Mouse (Mus musculus) cerebellum, postnatal 36 days (tissue): ENCODE data around the gene Sirpa.

Experiments used
- DNase-seq, 2 experiments: peaks; one replicate each; pipeline ENCODE4 v3.0.0; 2021 to 2022; ENCODE audit warnings: mixed read lengths in 2 of 2

Gene Sirpa

DNA sequence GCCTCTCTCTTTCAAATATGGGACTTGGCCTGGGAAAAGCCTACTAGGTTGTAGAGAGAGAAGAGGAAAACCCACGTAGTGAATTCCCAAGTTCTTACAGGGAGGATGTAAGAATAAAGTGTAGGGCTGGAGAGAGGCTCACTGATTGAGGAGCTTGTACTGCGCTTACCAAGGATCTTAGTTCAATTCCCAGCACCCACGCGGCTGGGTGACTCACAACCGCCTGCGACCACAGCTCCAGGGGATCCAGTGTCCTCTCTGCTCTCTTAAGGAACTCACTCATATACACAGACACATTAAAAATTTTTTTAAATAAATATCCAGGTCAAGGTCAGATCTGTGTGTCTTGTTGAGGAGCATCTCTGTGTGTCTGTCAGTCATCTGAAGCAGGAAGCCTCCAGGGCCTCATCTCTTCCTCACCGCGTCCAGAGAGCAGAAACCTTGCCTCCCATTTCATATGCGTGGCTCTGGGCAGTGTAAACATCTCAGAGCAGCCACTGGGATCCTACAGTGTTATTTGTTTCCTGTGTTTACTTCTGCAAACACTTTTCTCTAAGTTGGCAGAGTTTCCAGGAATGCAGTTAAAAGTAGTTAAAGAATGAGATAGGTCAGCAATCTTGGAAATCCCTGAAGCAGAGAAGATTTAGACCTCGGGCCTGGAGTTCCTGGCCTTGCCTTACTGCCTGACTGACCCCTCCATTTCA, 22.0 kb downstream of the Sirpa start:
- DNase-seq: no peak

- no peak for DNase-seq
Measured at GRCm38 (mm10) chr2:129620148-129620547, 27.5 kb downstream of the Sirpa start.

- DNase-seq: peak in 1 of 2 experiments; percentile 1
Measured at GRCm38 (mm10) chr2:129620881-129621280, 28.2 kb downstream of the Sirpa start.

DNA sequence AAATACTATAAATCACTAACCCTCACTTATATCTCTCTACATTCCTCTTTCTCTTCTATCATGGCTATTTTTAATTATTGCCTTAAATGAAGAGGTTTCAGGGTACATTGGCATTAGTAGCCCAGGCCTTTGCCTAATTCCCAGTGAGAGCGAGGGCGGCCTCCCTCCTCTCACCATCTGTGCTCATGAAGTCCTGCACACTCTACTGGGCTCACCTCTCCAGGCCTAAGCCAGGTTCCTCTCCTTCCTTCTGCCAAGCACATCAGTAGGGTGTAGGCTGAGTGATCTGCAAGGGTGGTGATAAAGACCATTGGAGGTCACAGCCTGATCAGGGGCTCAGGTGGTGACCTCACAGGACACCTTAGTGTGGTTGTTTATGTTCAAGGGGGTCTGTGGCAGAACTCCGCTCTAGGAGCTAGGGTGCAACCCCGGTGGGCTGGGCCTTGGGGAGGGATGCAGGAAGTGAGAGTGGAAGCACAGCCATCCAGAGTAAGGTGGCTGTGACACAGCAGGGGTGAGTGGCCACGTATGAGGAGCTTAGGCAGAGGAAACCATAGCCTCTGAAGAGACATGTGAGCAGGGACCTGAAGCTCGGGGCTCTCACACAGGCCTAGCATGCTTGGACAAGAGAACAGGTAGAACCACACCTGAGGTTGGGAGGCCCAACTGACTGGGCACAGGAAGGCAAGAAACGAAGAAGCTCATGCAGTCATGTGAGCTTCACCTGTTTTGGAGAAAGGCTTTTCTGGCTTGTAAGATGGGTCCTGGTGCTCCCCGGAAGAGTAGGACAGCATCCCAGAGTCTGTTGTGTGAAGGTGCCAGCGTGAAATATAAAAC, 29.2 kb downstream of the Sirpa start:
- DNase-seq: peak; percentile 60 to 62

DNA sequence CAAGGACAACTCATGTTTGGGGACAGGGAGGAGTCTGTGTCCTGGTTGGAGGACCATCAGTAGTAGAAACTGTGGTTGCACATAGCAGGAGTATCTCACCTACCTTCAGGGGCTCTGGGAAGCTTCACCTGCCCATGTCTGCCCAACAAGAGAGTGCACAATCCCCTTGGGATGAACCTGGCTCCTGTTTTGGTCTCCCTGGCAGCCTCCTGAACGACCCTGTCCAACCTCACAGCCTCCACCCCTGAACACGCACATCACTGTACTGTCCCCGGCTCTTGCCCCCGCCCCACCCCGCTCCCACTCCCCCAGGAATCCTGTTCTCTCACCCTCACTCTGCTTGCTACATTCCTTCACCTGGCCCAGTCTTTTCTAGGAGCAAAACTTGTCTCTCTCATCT, 30.3 kb downstream of the Sirpa start:
- DNase-seq: no peak

DNA sequence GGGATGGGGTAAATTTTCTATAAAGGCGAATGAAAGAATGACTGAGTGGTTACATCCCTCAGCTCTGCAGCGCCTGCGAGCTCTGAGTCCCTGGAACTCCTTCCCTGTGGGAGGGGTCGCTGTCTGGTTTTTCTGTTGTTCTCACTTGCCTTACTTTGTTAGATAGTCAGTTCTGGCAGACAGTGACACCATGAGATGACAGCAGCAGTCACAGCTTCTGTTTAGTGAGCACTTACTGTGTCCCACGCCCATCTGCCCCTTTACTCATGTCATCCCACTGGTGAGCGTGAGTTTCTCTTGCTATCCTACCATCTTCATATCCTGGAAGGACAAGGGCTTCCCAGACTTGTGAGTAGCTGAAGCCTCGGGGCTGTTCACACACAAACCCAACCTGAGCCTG, 31.1 kb downstream of the Sirpa start:
- peak in 1 of 2 experiments; percentile 6 for DNase-seq

GRCm38 (mm10) chr2:129624246-129624918, 31.7 kb downstream of the Sirpa start:
- peak in 1 of 2 experiments; percentile 6 for DNase-seq

DNA sequence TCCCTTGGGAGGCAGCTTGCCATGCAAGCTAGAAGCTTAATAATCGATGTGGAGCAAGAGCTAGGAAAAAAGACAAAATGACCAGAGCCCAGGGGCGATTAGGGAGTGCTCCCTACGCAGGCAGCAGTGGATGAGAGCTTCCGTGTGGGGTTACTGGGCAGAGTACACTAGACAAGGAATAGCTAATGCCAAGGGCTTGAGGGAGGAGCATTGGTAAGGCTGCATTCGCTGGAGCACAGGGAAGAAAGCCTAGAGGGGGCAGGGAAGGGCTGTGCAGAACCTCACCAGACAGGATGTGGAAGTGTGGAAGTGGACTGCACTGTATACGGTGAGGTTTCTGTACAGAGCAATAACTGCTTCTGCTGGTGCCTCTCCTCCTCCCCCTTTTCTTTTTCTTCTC, 32.3 kb downstream of the Sirpa start:
- DNase-seq: peak in 1 of 2 experiments; percentile 3

DNA sequence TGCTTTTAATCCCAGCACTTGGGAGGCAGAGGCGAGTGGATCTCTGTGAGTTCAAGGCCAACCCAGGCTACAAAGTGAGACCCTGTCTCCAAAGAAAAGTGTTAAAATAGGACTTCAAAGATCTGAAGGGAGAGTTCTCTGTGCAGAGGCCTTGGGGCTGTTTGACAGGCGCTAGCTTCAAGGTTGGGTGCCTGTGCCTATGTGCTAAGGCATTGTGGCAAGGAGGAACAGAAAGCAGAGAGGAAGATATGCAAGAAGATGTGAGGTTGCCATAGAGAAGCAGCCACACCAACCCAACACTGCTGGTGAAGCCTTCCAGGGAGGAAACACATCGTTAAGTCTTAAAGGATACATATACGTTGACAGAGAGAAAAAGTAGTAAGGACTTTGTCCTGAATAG, 33.2 kb downstream of the Sirpa start:
- no peak for DNase-seq

DNA sequence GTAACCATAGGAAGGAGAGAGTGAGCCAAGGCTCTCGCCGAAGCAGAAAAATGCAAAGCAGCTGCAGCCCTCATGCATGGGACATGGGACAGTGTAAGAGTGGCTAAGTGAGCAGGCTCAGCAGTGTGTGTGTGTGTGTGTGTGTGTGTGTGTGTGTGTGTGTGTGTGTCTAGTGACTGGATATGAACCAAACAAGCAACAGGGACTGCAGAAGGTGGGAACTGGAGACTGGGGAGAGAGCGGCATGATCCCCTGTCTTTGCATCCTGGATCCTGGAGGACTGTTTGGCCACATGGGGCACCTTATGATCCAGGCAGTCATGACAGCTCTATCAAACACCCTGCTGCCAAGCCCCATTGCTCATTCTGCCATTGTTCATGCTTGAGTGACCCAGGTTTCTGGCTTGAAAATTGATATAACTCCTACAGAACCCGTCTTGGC, 34.0 kb downstream of the Sirpa start:
- DNase-seq: peak; percentile 61 to 68

DNA sequence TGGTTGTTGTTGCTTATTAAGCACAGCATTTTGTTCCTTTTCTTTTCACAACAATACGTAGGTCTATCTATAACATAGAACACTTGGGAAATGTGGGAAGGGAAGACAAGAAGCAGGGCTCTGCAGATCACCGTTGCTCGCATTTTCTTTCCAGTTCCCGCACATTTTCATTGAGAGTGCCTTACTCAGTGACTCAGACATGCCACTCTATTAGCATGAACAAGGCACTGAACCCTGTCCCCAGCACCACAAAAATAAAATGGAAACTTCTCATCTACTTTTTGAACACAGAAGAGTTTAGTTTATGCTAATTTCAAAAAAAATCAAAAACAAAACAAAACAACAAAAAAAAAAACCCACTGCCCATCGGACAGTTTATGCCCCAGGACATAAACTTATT, 34.5 kb downstream of the Sirpa start:
- DNase-seq: no peak

GRCm38 (mm10) chr2:129627811-129628210, 35.2 kb downstream of the Sirpa start:
- no peak for DNase-seq

GRCm38 (mm10) chr2:129628456-129629185, 36.0 kb downstream of the Sirpa start:
- peak in 1 of 2 experiments; percentile 3 for DNase-seq

GRCm38 (mm10) chr2:129629786-129630531, 37.3 kb downstream of the Sirpa start:
- peak in 1 of 2 experiments; percentile 2 for DNase-seq

- DNase-seq: peak in 1 of 2 experiments; percentile 1
Measured at GRCm38 (mm10) chr2:129630532-129630886, 37.9 kb downstream of the Sirpa start.

GRCm38 (mm10) chr2:129630978-129631660, 38.5 kb downstream of the Sirpa start:
- peak in 1 of 2 experiments; percentile 19 for DNase-seq

DNA sequence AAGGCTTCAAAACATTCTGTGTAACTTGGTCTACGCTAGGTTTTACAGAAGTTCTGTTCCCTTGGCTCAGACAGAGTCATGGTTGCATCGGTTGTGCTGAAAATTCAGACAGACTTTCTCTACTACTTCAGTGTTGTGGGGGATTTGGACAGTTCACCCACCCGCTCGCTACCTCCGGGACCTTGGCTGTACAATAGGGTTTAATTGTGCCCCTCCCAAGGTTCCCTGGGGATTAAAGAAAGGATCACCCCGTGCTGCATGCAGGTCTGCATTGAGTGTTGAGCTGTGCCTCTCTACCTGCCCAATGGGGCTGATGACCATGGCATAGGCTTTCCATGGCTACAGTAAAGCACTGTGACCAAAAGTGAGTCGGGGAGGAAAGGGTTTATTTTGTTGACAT, 39.7 kb downstream of the Sirpa start:
- DNase-seq: no peak

DNA sequence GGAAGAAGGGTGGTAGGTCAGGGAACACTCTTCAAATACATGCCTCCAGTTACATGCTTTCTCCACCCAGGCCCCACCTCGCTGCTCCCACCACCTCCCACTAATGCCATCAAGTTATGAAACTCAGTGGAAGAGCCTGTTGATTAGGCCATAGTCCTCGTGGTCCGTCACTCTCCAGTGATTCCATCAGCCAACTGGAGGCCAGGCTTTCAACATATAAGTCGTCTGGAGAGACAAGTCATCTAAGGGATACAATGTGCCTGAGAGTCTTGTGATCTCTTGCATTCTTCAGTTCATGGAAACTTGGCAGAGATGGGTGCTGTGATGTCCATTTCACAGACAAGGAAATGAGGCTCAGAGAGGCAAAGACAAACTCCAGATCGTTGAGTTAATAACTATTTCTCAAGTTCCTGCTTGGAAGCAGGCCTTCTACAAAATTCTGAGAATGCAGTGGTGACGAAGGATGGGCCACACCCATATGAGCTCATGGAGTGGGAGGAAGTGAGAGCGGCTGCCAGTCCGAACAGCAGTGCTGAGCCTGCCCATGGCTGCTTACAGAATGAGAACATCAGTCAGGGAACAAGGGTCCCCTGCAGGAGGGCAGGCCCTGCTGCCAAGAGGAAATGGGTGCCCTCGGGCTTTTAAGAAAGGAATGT, 40.6 kb downstream of the Sirpa start:
- no peak for DNase-seq

DNA sequence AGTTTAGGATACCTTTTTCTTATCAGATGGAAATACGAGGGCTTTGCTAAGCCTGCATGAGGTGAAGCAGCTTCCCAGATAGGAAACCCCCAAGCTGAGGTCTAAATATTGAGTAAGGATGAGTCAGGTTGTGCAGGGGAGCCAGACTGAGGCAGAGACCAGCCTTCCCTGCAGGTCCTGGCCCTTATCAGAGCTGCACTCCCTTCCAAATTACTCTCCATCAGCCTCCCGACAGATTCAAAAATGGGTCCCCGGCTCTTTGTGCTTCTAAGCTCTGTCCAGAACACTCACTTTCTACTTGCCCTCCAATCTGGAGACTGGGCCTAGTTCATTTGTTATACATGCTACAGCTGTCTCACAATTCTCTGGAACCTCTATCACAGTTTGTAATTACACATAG, 41.3 kb downstream of the Sirpa start:
- no peak for DNase-seq

- peak; percentile 83 to 84 for DNase-seq
Measured at GRCm38 (mm10) chr2:129652616-129653015, 60.0 kb downstream of the Sirpa start.

DNA sequence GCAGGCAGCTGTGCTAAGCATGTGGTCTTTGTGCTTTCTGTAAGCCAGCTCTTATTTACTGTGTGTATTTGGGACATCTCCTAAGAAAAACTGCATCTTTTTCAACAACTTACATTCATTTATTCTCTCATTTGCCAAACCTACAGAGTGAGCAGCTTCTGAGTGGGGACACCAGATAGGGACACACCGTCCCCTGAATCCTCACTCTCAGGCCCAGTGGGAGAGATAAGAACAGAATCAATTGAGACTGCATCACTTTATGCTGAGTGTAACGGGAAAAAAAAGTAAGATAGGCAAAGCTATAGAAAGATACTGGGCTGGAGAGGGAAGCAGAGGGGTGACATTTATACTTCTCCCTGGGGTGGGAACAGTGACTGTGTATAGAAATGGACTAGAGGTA, 61.0 kb downstream of the Sirpa start:
- DNase-seq: no peak
